Mouse (Mus musculus) embryonic fibroblast, embryonic 13.5 days (primary cell): ENCODE measurements around the gene Mrfap1. TPM values are rescaled to one million over a fixed set of nuclear protein-coding genes. Genes with fewer than 3 reads are reported as not detected.

Source experiments
- H3K27ac ChIP-seq: 2 replicates; pipeline ENCODE4 v1.5.1; 2012; ENCODE audit warnings: low read length, control low read depth, inconsistent platforms; ENCODE audit not compliant: insufficient read depth
- H3K4me1 ChIP-seq: 2 replicates; pipeline ENCODE4 v1.6.1; 2011; ENCODE audit warnings: low read length; ENCODE audit not compliant: control insufficient read depth, insufficient read depth
- H3K4me3 ChIP-seq: 2 replicates; pipeline ENCODE4 v1.5.1; 2011; ENCODE audit warnings: mild to moderate bottlenecking, control low read depth, low read length; ENCODE audit not compliant: insufficient read depth
- CTCF ChIP-seq: IDR thresholded peaks from 2 replicates; pipeline ENCODE4 v1.5.1; 2011; ENCODE audit warnings: mild to moderate bottlenecking, control low read depth, low read length, moderate library complexity, borderline replicate concordance; ENCODE audit not compliant: insufficient read depth
- POLR2A ChIP-seq: IDR thresholded peaks from 2 replicates; pipeline ENCODE4 v1.6.1; 2011; ENCODE audit warnings: low read depth, mild to moderate bottlenecking, control low read depth, low read length, moderate library complexity
- polyA plus RNA-seq: library from polyadenylated mRNA; stranded (reverse); fragments of >200 nt; gene quantifications from 2 replicates; pipeline ENCODE4 v1.2.4, GENCODE M21; 2011; ENCODE audit warnings: low read depth; ENCODE audit not compliant: missing spikeins, insufficient read length

Mrfap1 gene
- polyA plus RNA-seq, 1 experiment = 394 TPM

- Histone ChIP-seq H3K27ac (no peak overlapping the region), H3K4me3 (no peak overlapping the region), H3K4me1 (no peaks in the 10 kb centered on the region)
- TF ChIP-seq POLR2A (no peak), CTCF (no peak; the same call in 1 of the 2 replicates)
These were observed 39.5 kb downstream of the Mrfap1 start for GRCm38 (mm10) chr5:36757033-36757432.

- TF ChIP-seq POLR2A (no peak), CTCF (no peak)
- Histone ChIP-seq H3K27ac (no peak overlapping the region), H3K4me1 (no peaks in the 10 kb centered on the region), H3K4me3 (no peak overlapping the region)
These were observed 46.2 kb downstream of the Mrfap1 start for GRCm38 (mm10) chr5:36750119-36751078.

DNA sequence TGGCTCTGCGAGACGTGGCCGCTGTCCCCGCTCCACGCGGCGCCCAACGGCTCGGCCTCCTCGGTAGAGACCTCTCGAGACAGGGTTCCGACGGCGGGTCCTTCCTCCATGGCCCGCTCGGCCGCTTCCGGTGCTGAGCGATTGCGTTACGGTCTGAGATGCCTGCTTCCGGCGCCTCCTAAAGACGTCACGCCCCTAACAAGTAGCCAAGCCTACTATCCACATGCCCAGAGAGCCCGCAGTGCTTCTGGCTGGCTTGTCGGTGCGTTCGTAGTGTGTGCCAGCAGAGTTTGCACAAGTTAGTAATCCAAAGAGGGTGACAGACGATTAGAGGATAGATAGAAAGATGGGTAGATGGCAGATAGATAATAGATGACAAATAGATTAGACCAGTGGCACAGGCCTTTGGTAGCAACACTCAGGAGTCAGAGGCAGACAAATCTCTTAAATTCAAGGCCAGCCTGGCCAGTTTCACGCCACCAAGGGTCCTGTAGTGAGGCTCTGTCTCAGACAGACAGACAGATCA, 48.0 kb downstream of the Mrfap1 start, which contains the start of gene Bloc1s4:
Bloc1s4 (minus strand) TSS at position 115 of the 526 bp plus-strand sequence.
- H3K4me1 ChIP-seq = no peaks in the 10 kb centered on the region
- TF ChIP-seq CTCF = no peak
- TF ChIP-seq POLR2A = peak; percentile 91
- peak within 1 kb of the TSS; percentile 81 for H3K4me3 ChIP-seq
- H3K27ac ChIP-seq = no peak within 1 kb of the TSS

DNA sequence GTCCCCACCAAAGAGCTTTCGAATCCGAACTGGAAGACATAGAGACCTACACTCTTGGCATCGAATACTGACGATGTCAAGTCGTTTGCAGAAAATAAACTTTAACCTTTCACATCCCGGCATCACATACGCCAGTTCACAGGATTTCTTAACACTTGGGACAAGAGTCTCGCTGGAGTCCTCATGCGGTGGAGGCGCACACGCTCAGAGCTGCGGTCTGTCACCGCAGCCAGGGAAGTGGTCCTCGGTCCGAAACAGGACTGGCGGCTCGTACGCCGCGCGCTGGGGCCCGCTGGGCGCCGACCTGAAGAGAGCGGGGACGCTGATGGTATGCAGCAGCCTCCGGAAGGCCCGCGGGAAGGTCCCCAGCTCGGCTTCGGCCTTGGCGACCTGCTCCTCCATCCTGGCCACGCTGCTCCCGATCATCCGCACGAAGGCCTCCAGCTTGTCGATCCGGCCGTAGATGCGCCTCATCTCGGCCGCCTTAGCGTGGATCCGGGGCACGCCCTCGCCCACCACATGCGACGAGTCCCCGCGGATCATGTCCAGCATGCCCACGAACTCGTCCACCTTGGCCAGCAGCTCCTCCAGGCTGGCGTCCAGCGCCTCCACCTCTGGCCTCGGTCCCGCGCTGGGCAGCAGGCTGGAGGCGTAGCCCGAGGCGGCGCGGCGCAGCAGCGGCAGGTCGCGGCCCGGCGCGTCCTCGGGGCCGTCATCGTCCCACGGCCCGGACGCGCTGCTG, 48.6 kb downstream of the Mrfap1 start:
- no peaks in the 10 kb centered on the region for H3K4me1 ChIP-seq
- peak overlapping the region; percentile 81 for H3K4me3 ChIP-seq
- TF ChIP-seq POLR2A (no peak), CTCF (no peak)
- H3K27ac ChIP-seq = no peak overlapping the region

GRCm38 (mm10) chr5:36747071-36747470, 49.5 kb downstream of the Mrfap1 start:
- TF ChIP-seq CTCF (no peak), POLR2A (no peak)

More at GRCm38 (mm10) chr5:36747071-36747470, 49.5 kb downstream of the Mrfap1 start:
- no peak overlapping the region for H3K27ac ChIP-seq
- H3K4me1 ChIP-seq = 0 out of 2 replicates have a peak, but pooled peaks cover 2% of the 10 kb centered on the region
- peak overlapping the region; percentile 18 for H3K4me3 ChIP-seq

Other genes starting within 250 kb of the Mrfap1 start
- 21.5 and 26.1 TPM in 2 replicates for gene Tbc1d14, start 203.5 kb downstream of the Mrfap1 start, polyA plus RNA-seq
- 56.7 and 56.9 TPM in 2 replicates for gene D5Ertd579e, start 100.7 kb downstream of the Mrfap1 start, polyA plus RNA-seq
- gene Bloc1s4, start 48.1 kb downstream of the Mrfap1 start, polyA plus RNA-seq = 9.3 and 11.4 TPM in 2 replicates
- gene Man2b2, start 33.9 kb upstream of the Mrfap1 start, polyA plus RNA-seq = 49.5 and 52.8 TPM in 2 replicates
- 0.65 TPM in 1 of 2 replicates, not detected in the other for gene Ppp2r2c, start 71.7 kb upstream of the Mrfap1 start, polyA plus RNA-seq
- gene Wfs1, start 192.4 kb upstream of the Mrfap1 start, polyA plus RNA-seq = 23.7 and 26.4 TPM in 2 replicates